Mouse (Mus musculus) spleen, adult 2 months (tissue): ENCODE measurements around the gene Iqgap2.

Experiments used
- CTCF ChIP-seq: fragments of 200-500 bp; IDR thresholded peaks from 2 replicates; pipeline ENCODE4 v1.5.1; 2011; ENCODE audit warnings: mild to moderate bottlenecking, inconsistent platforms; ENCODE audit not compliant: insufficient read depth, insufficient read length, insufficient replicate concordance; ENCODE audit errors: extremely low read depth
- POLR2A ChIP-seq: fragments of 200-500 bp; IDR thresholded peaks from 2 replicates; pipeline ENCODE4 v1.6.1; 2011; ENCODE audit warnings: low read depth, low read length, inconsistent platforms

DNA sequence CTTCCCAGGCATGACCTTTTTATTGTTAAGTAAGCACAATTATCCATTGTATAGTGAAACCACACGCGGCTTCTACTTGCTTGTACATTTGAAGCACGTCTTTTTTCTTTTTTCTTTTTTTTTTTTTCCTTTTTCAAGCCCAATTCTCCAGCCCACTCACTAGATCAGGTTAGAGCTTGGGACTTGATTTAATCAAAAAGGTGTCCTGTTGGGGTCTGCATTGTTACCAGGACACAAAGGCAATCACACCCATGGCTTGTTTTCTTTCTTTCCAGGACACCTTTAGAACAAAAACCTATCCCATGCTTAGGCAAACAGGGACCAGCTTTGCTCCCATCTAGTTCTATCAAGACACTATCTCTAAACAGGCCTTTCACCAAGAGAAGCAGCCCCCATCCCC is 59.0 kb downstream of the Iqgap2 start:
- TF ChIP-seq CTCF (no peak), POLR2A (no peak)
